Mouse (Mus musculus) adrenal gland, postnatal 4 days (tissue): ENCODE measurements around the gene Igf2bp1. TPM values are rescaled to one million over a fixed set of nuclear protein-coding genes. Genes with fewer than 3 reads are reported as not detected.

Experiments
- DNase-seq, 2 experiments: peaks; one replicate each; pipeline ENCODE4 v3.0.0; 2021 to 2022; ENCODE audit warnings: low spot score in 2 of 2, mixed read lengths in 2 of 2
- total RNA-seq, 2 experiments: library from RNA; stranded (reverse); gene quantifications; 2 replicates each; pipeline ENCODE4 v1.2.3; 2021

Igf2bp1 gene
- total RNA-seq, 2 experiments from 2014 or later = 19.4 to 27.3 TPM

- no peak for DNase-seq
Measured at GRCm38 (mm10) chr11:96007516-96008235, 1.9 kb upstream of the Igf2bp1 start.

GRCm38 (mm10) chr11:96006852-96007515 is 1.2 kb upstream of the Igf2bp1 start:
- DNase-seq = no peak

- no peak for DNase-seq
Measured at GRCm38 (mm10) chr11:96006367-96006851, 669 bp upstream of the Igf2bp1 start.

GRCm38 (mm10) chr11:96004793-96005402 is 842 bp downstream of the Igf2bp1 start:
- DNase-seq = no peak

- DNase-seq = no peak
Measured at GRCm38 (mm10) chr11:96003969-96004792, 1.6 kb downstream of the Igf2bp1 start.

GRCm38 (mm10) chr11:96003100-96003900 is 2.4 kb downstream of the Igf2bp1 start:
- DNase-seq = no peak

- no peak for DNase-seq
Measured at GRCm38 (mm10) chr11:95994151-95994550, 11.6 kb downstream of the Igf2bp1 start.

GRCm38 (mm10) chr11:95990886-95991708 is 14.6 kb downstream of the Igf2bp1 start:
- no peak for DNase-seq

- no peak for DNase-seq
Measured at GRCm38 (mm10) chr11:95990431-95990830, 15.3 kb downstream of the Igf2bp1 start.

GRCm38 (mm10) chr11:95989864-95990263 is 15.9 kb downstream of the Igf2bp1 start:
- DNase-seq = no peak

- peak; percentile 49 to 65 for DNase-seq
Measured at GRCm38 (mm10) chr11:95988533-95988932, 17.2 kb downstream of the Igf2bp1 start.

- DNase-seq = no peak
Measured at GRCm38 (mm10) chr11:95987854-95988447, 17.8 kb downstream of the Igf2bp1 start.

- no peak for DNase-seq
Measured at GRCm38 (mm10) chr11:95982475-95982874, 23.3 kb downstream of the Igf2bp1 start.

- DNase-seq = no peak
Measured at GRCm38 (mm10) chr11:95981804-95982203, 23.9 kb downstream of the Igf2bp1 start.

GRCm38 (mm10) chr11:95980762-95981418 is 24.9 kb downstream of the Igf2bp1 start:
- no peak for DNase-seq

- no peak for DNase-seq
Measured at GRCm38 (mm10) chr11:95978487-95978886, 27.3 kb downstream of the Igf2bp1 start.

GRCm38 (mm10) chr11:95976290-95976689 is 29.4 kb downstream of the Igf2bp1 start:
- no peak for DNase-seq

- no peak for DNase-seq
Measured at GRCm38 (mm10) chr11:95975694-95976093, 30.0 kb downstream of the Igf2bp1 start.

GRCm38 (mm10) chr11:95973187-95973586 is 32.6 kb downstream of the Igf2bp1 start:
- DNase-seq = no peak
